Mouse (Mus musculus) lung, postnatal 0 days (tissue): ENCODE measurements at regions not wholly inside any gene's neighbourhood (a gene's known extent, or its start where the extent isn't known, plus 50 kb on each side); places are given as distances from the start of the nearest gene placed in this dataset.

Source experiments
- CTCF ChIP-seq: IDR thresholded peaks from 2 replicates; pipeline ENCODE4 v1.5.1; 2016; ENCODE audit warnings: antibody characterized with exemption, mild to moderate bottlenecking
- EP300 ChIP-seq: IDR thresholded peaks from 2 replicates; pipeline ENCODE4 v1.6.1; 2016; ENCODE audit warnings: antibody characterized with exemption, mild to moderate bottlenecking, control low read depth

GRCm38 (mm10) chr10:71753255-71753654, 405.7 kb downstream of the Ipmk start:
- TF ChIP-seq CTCF = no peak
- no peak for TF ChIP-seq EP300
